Mouse (Mus musculus) E14TG2a.4 (cell line): ENCODE measurements around the gene Rhbdd1.

ENCODE experiments used
- CTCF ChIP-seq: conservative IDR thresholded peaks from 2 replicates; pipeline ENCODE4 v1.5.1; 2014; ENCODE audit warnings: low read length
- NANOG ChIP-seq: IDR thresholded peaks from 2 replicates; pipeline ENCODE4 v1.6.1; 2014; ENCODE audit warnings: borderline replicate concordance, low read length, mixed read lengths

- TF ChIP-seq CTCF (no peak), NANOG (no peak)
Measured at GRCm38 (mm10) chr1:82283901-82284301, 32.4 kb upstream of the Rhbdd1 start.
